Mouse (Mus musculus) layer of hippocampus, adult 9-10 months (tissue): Measurements from ENCODE around the gene Lix1.
A peak's percentile ranks its signal among the peaks of the same experiment; 100 is the strongest.

Source experiments
- DNase-seq: peaks from one replicate; pipeline ENCODE4 v3.0.0; 2022; ENCODE audit warnings: low spot score

The Lix1 gene

GRCm38 (mm10) chr17:17402222-17403004 is at the start of gene Lix1:
Gene Lix1 (plus strand): TSS chr17:17402672.
- peak; percentile 64 for DNase-seq

GRCm38 (mm10) chr17:17373550-17373917 is 28.9 kb upstream of the Lix1 start:
- no peak for DNase-seq

- DNase-seq = peak; percentile 94
These were observed 28.3 kb upstream of the Lix1 start, which contains the start of gene Riok2 for GRCm38 (mm10) chr17:17373918-17374910. Gene Riok2 (plus strand): TSS chr17:17374309.

- no peak for DNase-seq
These were observed 26.9 kb upstream of the Lix1 start for GRCm38 (mm10) chr17:17375581-17375980.

- no peak for DNase-seq
These were observed 18.8 kb upstream of the Lix1 start for GRCm38 (mm10) chr17:17383703-17384102.

GRCm38 (mm10) chr17:17384502-17384901 is 18.0 kb upstream of the Lix1 start:
- no peak for DNase-seq

GRCm38 (mm10) chr17:17386117-17386516 is 16.4 kb upstream of the Lix1 start:
- no peak for DNase-seq

- no peak for DNase-seq
These were observed 10.6 kb upstream of the Lix1 start for GRCm38 (mm10) chr17:17391823-17392222.

GRCm38 (mm10) chr17:17392863-17393262 is 9.6 kb upstream of the Lix1 start:
- no peak for DNase-seq

GRCm38 (mm10) chr17:17393300-17393699 is 9.2 kb upstream of the Lix1 start:
- DNase-seq = no peak

- peak; percentile 94 for DNase-seq
These were observed 8.1 kb upstream of the Lix1 start for GRCm38 (mm10) chr17:17394336-17394735.

GRCm38 (mm10) chr17:17396869-17397268 is 5.6 kb upstream of the Lix1 start:
- DNase-seq = no peak

- no peak for DNase-seq
These were observed 3.8 kb upstream of the Lix1 start for GRCm38 (mm10) chr17:17398664-17399063.

- no peak for DNase-seq
These were observed 566 bp downstream of the Lix1 start for GRCm38 (mm10) chr17:17403038-17403437.

GRCm38 (mm10) chr17:17403578-17404112 is 1.2 kb downstream of the Lix1 start:
- no peak for DNase-seq

- no peak for DNase-seq
These were observed 2.5 kb downstream of the Lix1 start for GRCm38 (mm10) chr17:17404811-17405544.

GRCm38 (mm10) chr17:17405606-17406005 is 3.1 kb downstream of the Lix1 start:
- no peak for DNase-seq

GRCm38 (mm10) chr17:17408137-17408536 is 5.7 kb downstream of the Lix1 start:
- DNase-seq = no peak

GRCm38 (mm10) chr17:17408720-17409478 is 6.4 kb downstream of the Lix1 start:
- no peak for DNase-seq

GRCm38 (mm10) chr17:17409601-17410000 is 7.1 kb downstream of the Lix1 start:
- DNase-seq = no peak

- no peak for DNase-seq
These were observed 9.0 kb downstream of the Lix1 start for GRCm38 (mm10) chr17:17411443-17411842.
